Mouse (Mus musculus) neural tube, embryonic 14.5 days (tissue): ENCODE results near the gene Strip1. TPM values are rescaled to one million over a fixed set of nuclear protein-coding genes. Genes with fewer than 3 reads are reported as not detected.
A peak's percentile ranks its signal among the peaks of the same experiment; 100 is the strongest.

ENCODE experiments used
- ATAC-seq: fragments of 200-750 bp; cut with Nextera tagmentation; 2 replicates; pipeline ENCODE4 v1.8.0; 2017; ENCODE audit warnings: low read depth, mild to moderate bottlenecking, moderate TSS enrichment, moderate library complexity
- H3K27ac ChIP-seq: fragments of 300-500 bp; sonication (generic); 2 replicates; pipeline ENCODE4 v1.5.1; 2014; ENCODE audit warnings: low read depth, mild to moderate bottlenecking, control low read depth, low read length, moderate library complexity, mixed read lengths
- H3K27me3 ChIP-seq: fragments of 300-500 bp; sonication (generic); 2 replicates; pipeline ENCODE4 v1.6.1; 2014; ENCODE audit warnings: low read length; ENCODE audit not compliant: control insufficient read depth, insufficient read depth
- H3K36me3 ChIP-seq: fragments of 300-500 bp; sonication (generic); 2 replicates; pipeline ENCODE4 v1.6.1; 2014; ENCODE audit warnings: low read length, mixed read lengths; ENCODE audit not compliant: control insufficient read depth, insufficient read depth
- H3K4me1 ChIP-seq: fragments of 300-500 bp; sonication (generic); 2 replicates; pipeline ENCODE4 v1.6.1; 2014; ENCODE audit warnings: low read length; ENCODE audit not compliant: control insufficient read depth, insufficient read depth
- H3K4me2 ChIP-seq: fragments of 300-500 bp; sonication (generic); 2 replicates; pipeline ENCODE4 v1.6.1; 2014; ENCODE audit warnings: mild to moderate bottlenecking, low read depth, low read length, control low read depth
- H3K4me3 ChIP-seq: fragments of 300-500 bp; sonication (generic); 2 replicates; pipeline ENCODE4 v1.5.1; 2014; ENCODE audit warnings: low read depth, low read length, control low read depth, mixed read lengths
- H3K9ac ChIP-seq: fragments of 300-500 bp; sonication (generic); replicated peaks from 2 replicates; pipeline ENCODE4 v1.6.1; 2014; ENCODE audit warnings: low read depth, mild to moderate bottlenecking, control low read depth, low read length, mixed read lengths
- H3K9me3 ChIP-seq: fragments of 300-500 bp; sonication (generic); 2 replicates; pipeline ENCODE4 v1.6.1; 2016; ENCODE audit warnings: low read length; ENCODE audit not compliant: control insufficient read depth
- WGBS: fragments of 180-500 bp; shearing (Covaris S2); extraction: QIAGEN DNeasy Blood & Tissue Kit; methylation state at CpG from one replicate; pipeline ENCODE4 v1.1.7; 2014; 5-methylcytosine and 5-hydroxymethylcytosine counted together
- polyA plus RNA-seq: library from polyadenylated mRNA; unstranded; fragments of >200 nt; fragmentation: Nextera tagmentation; extraction: Ambion mirVana; gene quantifications from 2 replicates; pipeline ENCODE4 v1.2.1, GENCODE M21; 2014

Gene Strip1
- polyA plus RNA-seq, 1 experiment from 2014 or later = 157 TPM

DNA sequence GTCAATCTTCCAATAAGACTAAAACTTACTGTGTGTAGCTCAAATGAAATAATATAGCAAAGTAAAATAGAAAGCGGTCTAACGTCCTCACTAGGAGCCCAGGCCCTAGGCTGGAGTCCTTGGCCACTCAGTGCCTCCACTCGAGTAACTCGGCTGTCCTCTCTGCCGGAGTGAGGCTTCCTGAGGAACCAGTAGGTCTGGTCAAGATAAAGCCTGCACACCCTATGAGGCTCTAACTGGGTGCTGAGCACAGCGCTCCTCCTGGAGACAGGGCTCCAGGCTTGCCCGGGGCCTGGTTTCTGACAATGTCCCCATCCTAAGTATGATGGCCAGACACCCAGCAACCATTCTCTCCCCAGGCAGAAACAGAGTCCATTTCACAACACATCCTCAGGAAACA is 9.0 kb downstream of the Strip1 start:
- H3K4me1 ChIP-seq = no peaks in the 10 kb centered on the region
- WGBS = 95% methylated on average over 7 of the region's 7 CpGs
- H3K36me3 ChIP-seq = peaks cover 90% of the 10 kb centered on the region
- H3K9ac ChIP-seq = no peak overlapping the region
- H3K4me3 ChIP-seq = no peak overlapping the region
- ATAC-seq = no peak
- H3K4me2 ChIP-seq = no peak overlapping the region
- H3K27me3 ChIP-seq = no peaks in the 10 kb centered on the region
- H3K9me3 ChIP-seq = no peaks in the 10 kb centered on the region
- no peak overlapping the region for H3K27ac ChIP-seq

DNA sequence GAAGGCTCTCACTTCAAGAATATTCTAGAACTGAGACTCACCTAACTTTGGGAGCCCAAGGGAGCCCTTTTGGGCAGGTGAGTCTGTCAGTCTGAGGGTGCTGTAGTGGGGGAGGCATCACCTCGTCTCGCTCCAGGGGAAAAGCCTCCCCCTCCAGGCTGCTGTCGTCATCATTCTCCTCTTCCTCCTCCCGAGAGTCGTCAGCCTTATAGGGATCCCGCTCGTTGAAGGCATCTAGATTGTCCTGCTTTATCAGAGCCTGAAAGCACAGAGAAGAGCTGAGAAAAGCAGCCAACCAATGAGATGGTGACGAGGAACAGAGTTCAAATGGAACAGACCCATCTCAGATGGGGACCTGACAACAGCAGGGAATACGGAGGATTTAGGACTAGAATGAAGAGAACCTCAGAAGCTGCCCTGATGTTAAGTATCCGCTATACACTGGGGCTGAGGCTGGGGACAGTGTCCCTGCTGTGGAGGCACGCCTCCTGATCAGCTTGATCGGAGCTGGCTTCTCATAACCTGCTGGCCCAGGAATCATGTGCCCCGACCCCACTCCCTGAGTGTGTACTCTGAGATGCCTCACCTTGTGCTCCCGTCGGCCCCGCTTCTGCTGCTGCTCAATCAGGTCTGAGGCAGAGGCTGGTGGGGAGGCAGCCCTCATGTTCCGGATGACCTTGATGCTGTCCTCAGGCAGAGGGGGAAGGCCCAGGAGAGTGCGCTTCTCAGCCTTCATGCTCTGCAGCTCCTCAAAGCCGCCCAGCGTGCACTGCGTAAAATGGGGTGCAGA is 10.0 kb downstream of the Strip1 start:
- Histone ChIP-seq H3K4me2 (no peak overlapping the region), H3K4me1 (no peaks in the 10 kb centered on the region), H3K9ac (no peak overlapping the region), H3K27me3 (no peaks in the 10 kb centered on the region), H3K27ac (no peak overlapping the region), H3K4me3 (no peak overlapping the region), H3K36me3 (peaks cover 89% of the 10 kb centered on the region), H3K9me3 (no peaks in the 10 kb centered on the region)
- no peak for ATAC-seq
- WGBS = 94% methylated on average over 21 of the region's 21 CpGs

DNA sequence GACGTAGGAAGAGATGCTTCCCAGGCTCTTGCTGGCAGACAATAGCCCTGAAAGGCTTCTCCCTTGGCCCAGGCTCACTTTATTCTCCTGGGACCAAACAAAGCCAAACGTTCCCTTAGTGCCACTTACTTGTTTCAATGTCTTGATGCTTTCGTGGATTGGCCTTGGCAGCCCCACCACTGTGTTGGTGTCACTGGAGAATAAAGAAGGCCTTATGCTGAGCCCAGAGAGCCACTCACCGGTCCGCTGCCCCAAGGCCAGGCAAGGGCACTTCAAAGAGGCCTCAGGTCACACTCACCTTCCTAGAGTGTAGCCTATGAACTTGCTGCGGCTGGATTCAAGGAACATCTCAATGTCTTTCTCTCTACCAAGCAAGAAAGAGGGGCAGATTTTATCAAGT is 11.6 kb downstream of the Strip1 start:
- WGBS = 85% methylated on average over 6 of the region's 6 CpGs
- H3K36me3 ChIP-seq = peaks cover 87% of the 10 kb centered on the region
- H3K27ac ChIP-seq = no peak overlapping the region
- H3K27me3 ChIP-seq = no peaks in the 10 kb centered on the region
- no peak overlapping the region for H3K4me3 ChIP-seq
- H3K4me1 ChIP-seq = no peaks in the 10 kb centered on the region
- no peak overlapping the region for H3K9ac ChIP-seq
- H3K4me2 ChIP-seq = no peak overlapping the region
- no peaks in the 10 kb centered on the region for H3K9me3 ChIP-seq
- no peak for ATAC-seq

DNA sequence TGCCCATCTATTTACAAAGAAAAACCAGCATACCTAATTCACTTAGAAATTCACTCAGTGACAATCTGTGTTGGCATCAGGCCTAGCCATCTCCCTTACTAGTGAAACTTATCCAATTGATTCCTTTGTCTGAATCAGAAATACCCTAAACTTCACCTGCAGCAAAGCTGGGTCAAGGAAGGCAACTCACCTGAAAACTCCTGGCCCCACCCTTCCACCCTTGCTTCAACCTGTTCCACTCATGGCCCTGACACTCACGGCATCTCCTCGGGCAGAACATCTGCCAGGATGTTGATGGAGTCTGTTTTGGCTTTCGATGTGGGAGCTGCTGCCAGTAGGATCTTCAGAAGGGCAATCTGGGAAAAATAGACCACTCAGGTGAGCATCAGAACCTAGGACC is 13.7 kb downstream of the Strip1 start:
- H3K9me3 ChIP-seq = no peaks in the 10 kb centered on the region
- ATAC-seq = no peak
- H3K4me2 ChIP-seq = no peak overlapping the region
- no peak overlapping the region for H3K9ac ChIP-seq
- H3K27me3 ChIP-seq = no peaks in the 10 kb centered on the region
- no peaks in the 10 kb centered on the region for H3K4me1 ChIP-seq
- no peak overlapping the region for H3K27ac ChIP-seq
- WGBS = 100% methylated on average over 3 of the region's 3 CpGs
- peaks cover 88% of the 10 kb centered on the region for H3K36me3 ChIP-seq
- no peak overlapping the region for H3K4me3 ChIP-seq

DNA sequence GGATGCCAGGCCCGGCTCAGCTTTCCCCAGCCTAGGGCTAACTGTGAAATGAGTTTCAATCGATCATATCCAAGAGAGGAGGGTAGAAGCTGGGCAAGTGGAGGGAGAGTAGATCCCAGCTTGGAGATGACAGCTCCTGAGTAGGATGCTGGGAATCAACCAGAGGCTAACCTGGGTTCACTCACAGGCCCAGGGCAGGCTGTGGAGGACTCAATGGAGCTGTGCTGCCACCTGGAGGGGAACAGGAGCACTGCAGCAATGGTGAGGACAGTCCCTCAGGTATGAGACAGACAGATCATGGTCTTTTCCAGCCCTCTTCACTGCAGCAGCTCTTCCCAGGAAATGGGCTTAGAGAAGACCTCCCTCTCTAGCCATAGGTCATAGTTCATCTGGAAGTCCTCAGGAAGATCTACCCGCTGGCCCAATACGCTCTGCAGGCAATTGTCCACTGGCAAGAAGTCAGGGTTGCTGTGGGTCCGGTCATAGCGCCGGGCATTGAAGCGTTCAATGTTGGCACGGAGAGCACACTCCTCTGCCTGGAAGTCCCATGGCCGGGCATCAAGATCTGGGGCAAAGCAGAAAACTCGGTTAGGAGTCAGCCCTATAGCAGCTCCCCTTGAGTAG is 18.5 kb downstream of the Strip1 start:
- H3K27me3 ChIP-seq = no peaks in the 10 kb centered on the region
- ATAC-seq = peak; percentile 59; the same call in 1 of the 2 replicates
- H3K4me2 ChIP-seq = no peak overlapping the region
- no peaks in the 10 kb centered on the region for H3K4me1 ChIP-seq
- H3K9ac ChIP-seq = no peak overlapping the region
- peaks cover 66% of the 10 kb centered on the region for H3K36me3 ChIP-seq
- no peak overlapping the region for H3K4me3 ChIP-seq
- no peaks in the 10 kb centered on the region for H3K9me3 ChIP-seq
- WGBS = 92% methylated on average over 11 of the region's 11 CpGs
- no peak overlapping the region for H3K27ac ChIP-seq

DNA sequence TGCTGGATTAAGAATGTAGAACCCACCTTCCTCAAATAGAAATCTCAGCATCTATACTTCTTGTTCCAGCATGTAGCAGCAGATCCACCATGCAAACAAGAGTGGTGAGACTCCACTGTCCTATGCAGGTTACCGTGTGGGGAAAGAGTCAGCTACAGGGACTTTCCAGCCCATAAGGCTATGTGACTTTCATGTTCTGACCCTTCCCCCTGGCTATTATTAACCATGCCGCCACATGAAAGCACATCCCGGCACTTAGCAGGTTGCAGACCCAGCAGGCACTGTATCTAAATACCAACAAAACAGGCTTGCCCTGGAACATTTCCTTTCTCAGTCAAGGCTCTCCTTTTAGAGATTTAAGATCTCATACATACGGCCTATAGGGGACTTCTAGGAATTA is 20.1 kb downstream of the Strip1 start:
- Histone ChIP-seq H3K9me3 (no peaks in the 10 kb centered on the region), H3K27ac (no peak overlapping the region), H3K4me2 (no peak overlapping the region), H3K4me1 (no peaks in the 10 kb centered on the region), H3K36me3 (peaks cover 50% of the 10 kb centered on the region), H3K4me3 (no peak overlapping the region), H3K9ac (no peak overlapping the region), H3K27me3 (no peaks in the 10 kb centered on the region)
- no peak for ATAC-seq
- WGBS = 74% methylated on average over 4 of the region's 4 CpGs

DNA sequence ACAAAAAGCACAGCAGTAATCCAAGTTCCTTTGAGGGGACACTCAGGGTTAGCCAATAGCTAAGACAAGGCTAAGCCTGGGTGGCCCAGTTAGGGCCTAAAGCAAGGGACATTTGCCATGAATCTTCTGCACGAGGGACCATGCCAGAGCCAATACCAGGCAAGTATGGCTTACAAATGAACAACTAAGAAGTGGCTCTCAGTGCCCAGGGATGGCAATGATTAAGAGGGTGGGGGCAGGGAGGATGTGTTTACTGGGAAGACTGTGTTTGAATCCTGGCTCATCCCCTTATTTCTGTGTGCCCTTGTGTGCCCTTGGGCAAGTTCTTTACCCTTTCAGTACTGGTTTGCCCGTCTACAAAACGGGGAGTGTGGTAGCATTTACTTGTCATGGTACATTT is 22.1 kb downstream of the Strip1 start:
- 45% methylated on average over 3 of the region's 3 CpGs for WGBS
- no peak for ATAC-seq

DNA sequence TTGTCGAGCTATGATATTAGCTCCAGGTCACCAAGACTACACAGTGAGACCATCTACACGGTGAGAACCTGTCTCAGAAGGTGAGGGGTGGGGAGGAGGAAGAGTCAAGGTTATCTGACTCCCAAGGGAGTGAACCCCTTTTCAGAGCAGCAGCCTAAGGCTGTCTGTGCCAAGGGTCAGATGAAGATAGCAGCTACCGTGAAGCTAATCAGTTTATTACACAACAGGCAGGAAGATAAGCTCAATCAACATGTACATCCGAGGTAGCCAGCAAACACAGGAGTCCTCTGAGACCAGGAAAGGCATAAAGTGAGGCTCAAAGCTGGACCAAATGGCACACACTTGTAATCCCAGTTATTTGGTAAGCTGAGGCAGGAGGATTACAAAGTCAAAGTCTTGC is 22.7 kb downstream of the Strip1 start:
- H3K36me3 ChIP-seq = peaks cover 27% of the 10 kb centered on the region
- ATAC-seq = no peak
- no peak overlapping the region for H3K27ac ChIP-seq
- H3K27me3 ChIP-seq = no peaks in the 10 kb centered on the region
- no peak overlapping the region for H3K4me3 ChIP-seq
- WGBS = 77% methylated on average over 4 of the region's 4 CpGs
- H3K4me2 ChIP-seq = no peak overlapping the region
- no peaks in the 10 kb centered on the region for H3K9me3 ChIP-seq
- no peaks in the 10 kb centered on the region for H3K4me1 ChIP-seq
- no peak overlapping the region for H3K9ac ChIP-seq

More for the DNA sequence above, 22.1 kb downstream of the Strip1 start:
- H3K4me3 ChIP-seq = no peak overlapping the region
- no peak overlapping the region for H3K27ac ChIP-seq
- no peak overlapping the region for H3K9ac ChIP-seq
- no peaks in the 10 kb centered on the region for H3K27me3 ChIP-seq
- H3K36me3 ChIP-seq = peaks cover 33% of the 10 kb centered on the region
- no peak overlapping the region for H3K4me2 ChIP-seq
- no peaks in the 10 kb centered on the region for H3K9me3 ChIP-seq
- no peaks in the 10 kb centered on the region for H3K4me1 ChIP-seq

DNA sequence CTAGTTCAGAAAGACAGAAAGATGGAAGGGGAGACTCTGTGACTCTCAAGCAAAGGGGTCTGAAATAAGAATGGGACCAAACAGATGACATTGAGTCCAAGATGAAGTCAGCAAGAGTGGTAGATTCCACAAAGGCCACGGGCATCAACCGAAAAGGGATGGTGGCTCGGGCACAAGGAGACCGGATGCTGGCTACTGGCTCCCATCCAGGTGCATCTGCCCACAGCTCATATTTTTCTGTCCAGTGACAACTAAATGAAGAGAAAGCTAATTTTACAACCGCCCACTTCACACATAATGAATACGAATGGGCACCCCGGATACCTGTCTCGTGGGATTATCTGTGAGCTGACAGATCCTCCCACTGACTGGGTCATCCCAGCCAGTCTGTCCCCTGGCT is 24.3 kb downstream of the Strip1 start:
- H3K9ac ChIP-seq = no peak overlapping the region
- H3K9me3 ChIP-seq = no peaks in the 10 kb centered on the region
- peaks cover 12% of the 10 kb centered on the region for H3K36me3 ChIP-seq
- H3K4me1 ChIP-seq = no peaks in the 10 kb centered on the region
- H3K4me2 ChIP-seq = no peak overlapping the region
- no peaks in the 10 kb centered on the region for H3K27me3 ChIP-seq
- no peak for ATAC-seq
- no peak overlapping the region for H3K4me3 ChIP-seq
- H3K27ac ChIP-seq = no peak overlapping the region
- 61% methylated on average over 8 of the region's 8 CpGs for WGBS
